Mouse (Mus musculus): Measurements from ENCODE around the gene Zfp148.

Gene Zfp148

DNA sequence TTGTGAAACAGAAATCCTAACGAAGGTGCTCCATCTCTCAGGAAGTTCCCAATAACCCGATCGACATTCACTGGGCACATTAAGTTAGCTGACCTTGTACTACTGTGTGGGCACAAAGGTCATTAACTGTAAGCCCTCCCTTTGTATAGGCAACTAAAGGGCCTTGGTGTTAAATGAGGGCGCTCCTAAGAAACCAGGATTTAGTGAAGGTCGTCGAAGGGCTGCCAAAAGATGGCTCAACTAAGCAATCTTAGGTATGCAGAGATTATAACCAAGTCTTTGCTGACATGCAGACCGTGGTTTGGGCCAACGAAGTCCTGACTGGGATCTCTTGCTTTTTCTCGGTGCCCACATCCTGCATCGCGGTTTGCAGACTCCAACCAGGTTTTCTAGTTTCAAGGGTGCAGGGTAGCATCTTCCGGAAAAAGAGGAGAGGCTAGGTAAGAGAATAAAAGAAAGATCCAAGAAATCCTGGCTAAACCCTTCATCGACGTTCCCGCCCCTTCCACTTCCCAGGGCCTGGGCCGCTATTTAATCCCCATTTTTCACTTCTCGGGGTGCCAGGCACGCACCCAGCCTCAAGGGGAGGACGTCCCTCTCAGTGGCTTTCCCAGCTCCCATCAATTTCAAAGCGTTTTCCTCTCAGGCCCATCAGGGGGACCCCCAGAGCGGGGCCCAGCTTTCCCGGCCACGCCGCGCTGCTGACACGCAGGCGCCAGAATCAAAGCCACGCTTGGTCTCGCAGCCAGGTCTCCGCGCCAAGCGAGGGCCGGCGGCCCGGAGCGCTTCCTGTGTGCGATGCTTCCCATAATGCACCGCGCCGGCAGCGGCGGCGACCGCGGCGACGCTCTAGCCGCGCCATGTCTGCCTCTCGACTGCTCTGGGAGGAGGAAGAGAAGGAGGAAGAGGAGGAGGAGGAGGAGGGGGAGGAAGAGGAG lies at the start of gene Zfp148:
Gene Zfp148, plus strand, starts transcription at position 893 of the 938 bp plus-strand sequence.
- peak; percentile 95 for DNase-seq

- DNase-seq, result no peak
Measured at GRCm38 (mm10) chr16:33333015-33333414, 47.6 kb upstream of the Zfp148 start.

- DNase-seq, result peak; percentile 65
Measured at GRCm38 (mm10) chr16:33337177-33337576, 43.5 kb upstream of the Zfp148 start.

DNA sequence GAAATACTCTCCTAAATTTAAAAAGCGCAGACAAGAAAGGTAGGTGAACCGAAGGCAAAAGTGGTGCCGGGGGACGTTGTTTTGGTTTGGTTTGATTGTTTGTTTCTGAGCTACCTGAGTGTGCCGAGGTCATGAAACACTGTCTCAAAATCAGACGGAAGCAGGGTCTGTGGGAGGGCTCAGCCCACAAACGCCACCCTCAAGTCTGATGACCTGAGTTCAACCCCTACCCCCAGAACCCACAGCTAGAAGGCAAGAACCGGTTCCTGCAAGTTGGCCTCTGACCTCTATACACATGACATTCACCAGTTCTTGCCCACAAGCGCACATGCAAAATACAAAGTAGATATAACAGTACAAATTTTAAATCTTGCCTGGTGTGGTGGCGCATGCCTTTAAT lies 43.0 kb upstream of the Zfp148 start:
- no peak for DNase-seq

DNA sequence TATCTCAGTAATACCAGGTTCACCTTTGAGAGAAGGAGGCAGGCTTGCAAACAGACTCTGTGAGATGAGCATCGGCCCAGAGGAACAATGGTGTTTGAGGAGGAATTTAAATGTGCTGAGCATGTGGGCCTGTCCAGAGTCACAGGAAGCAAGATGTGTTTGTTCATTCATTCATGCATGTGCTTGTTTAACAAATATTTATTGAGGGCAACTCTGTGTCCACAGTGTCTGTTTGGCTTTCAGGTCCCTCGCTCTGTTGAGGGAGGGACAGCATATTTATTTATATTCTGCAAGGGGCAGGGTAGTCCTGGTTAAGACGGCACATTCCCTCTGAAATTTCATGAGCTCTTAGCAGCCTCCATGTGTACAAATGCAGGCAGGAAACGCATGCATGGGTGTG lies 42.1 kb upstream of the Zfp148 start:
- DNase-seq, result no peak

DNA sequence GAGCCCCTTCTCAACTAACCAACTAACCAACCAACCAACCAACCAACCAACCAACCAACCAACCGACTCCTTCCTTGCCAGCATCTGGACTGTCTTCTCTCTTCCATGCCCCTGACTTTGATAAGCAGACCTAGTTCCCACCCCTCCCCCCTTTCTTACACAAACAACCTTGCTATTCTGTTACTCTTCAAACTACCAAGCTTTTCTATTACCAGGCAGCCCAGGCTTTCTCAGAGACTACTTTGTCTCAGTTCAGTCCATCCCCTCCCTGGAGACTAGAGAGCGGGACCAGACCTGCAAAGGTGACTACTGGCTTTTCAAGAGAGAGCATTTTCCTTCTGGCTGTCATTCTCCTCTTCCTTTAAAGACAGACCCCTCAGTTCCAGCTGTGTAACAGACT lies 41.2 kb upstream of the Zfp148 start:
- DNase-seq, result no peak

- DNase-seq, result no peak
Measured at GRCm38 (mm10) chr16:33342356-33342755, 38.3 kb upstream of the Zfp148 start.

- DNase-seq, result no peak
Measured at GRCm38 (mm10) chr16:33343106-33343505, 37.5 kb upstream of the Zfp148 start.

DNA sequence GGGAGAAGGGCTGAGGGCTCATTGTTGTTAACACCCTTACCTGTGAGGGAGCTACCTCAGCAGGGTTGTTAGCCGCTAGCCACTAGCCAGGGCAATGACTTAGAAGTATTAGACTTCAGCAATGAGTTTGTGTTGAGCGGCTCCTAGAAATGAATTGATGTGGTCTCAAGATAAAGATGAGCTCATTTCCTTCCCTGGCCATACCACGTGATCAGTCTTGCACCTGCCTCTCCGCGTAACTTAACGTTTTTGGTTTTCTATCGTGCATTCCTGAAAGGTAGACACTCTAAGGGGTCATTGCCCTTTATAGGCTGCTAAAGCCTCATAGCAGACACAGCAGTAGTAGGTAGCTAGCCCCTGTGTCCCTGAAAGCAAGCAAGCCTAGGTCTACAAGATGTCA lies 37.0 kb upstream of the Zfp148 start:
- no peak for DNase-seq

GRCm38 (mm10) chr16:33344379-33344778 lies 36.3 kb upstream of the Zfp148 start:
- DNase-seq, result peak; percentile 15

DNA sequence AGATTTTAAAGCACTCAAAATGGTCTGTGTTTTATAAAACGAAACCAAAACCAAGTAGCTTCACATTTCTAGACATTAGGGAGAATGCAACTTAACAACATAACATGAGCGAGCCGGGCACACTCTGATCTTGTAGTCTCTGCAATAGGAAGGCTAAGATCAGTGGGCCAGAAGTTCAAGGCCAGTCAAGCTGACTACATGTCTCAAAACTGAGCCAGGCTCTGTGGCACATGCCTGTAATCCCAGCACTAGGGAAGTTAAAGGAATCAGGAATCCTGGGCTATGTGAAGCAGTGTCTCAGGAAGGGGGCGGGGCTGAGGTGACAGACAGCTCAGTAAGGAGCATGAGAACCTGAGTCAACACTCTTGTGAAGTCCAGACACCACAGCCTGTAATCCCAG lies 35.8 kb upstream of the Zfp148 start:
- DNase-seq, result no peak

DNA sequence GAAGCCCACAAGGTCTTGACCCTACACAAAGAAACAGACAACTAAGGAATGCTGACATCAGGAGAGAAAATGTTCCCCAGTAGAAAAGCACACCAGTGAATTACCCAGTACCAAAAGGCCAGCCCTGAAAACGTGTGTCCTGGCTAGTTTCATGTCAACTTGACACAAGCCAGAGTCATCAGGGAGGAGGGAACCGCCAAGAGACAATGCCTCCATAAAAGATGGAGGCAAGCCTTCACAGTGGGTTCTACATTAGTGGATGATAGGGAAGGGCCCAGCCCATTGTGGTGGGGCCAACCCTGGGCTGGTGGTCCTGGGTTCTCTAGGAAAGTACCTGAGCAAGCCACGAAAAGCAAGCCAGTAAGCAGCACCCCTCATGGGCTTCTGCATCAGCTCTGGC lies 34.3 kb upstream of the Zfp148 start:
- DNase-seq, result no peak

GRCm38 (mm10) chr16:33347134-33347533 lies 33.5 kb upstream of the Zfp148 start:
- no peak for DNase-seq

DNA sequence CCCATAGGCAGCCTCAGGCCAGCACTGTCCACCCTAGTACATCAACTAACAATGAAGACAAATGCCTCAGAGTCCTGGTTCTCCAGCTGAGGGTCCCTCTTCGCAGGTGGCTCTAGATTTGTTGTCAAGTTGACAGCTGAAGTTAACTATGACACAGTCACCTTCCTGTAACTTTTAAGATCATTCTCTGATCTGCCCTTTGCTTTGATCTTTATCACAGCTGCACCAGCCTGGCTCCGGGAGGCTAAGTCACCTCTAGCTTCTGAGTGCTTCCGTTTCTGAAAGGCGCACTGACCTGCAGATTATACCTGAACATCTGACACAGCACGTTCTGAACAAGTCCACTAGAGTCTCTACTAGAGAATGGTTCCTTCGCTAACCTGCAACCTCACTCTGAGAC lies 22.8 kb upstream of the Zfp148 start:
- no peak for DNase-seq

GRCm38 (mm10) chr16:33365772-33366171 lies 14.9 kb upstream of the Zfp148 start:
- no peak for DNase-seq

- DNase-seq, result no peak
Measured at GRCm38 (mm10) chr16:33368632-33369031, 12.0 kb upstream of the Zfp148 start.

- DNase-seq, result no peak
Measured at GRCm38 (mm10) chr16:33370836-33371235, 9.8 kb upstream of the Zfp148 start.

DNA sequence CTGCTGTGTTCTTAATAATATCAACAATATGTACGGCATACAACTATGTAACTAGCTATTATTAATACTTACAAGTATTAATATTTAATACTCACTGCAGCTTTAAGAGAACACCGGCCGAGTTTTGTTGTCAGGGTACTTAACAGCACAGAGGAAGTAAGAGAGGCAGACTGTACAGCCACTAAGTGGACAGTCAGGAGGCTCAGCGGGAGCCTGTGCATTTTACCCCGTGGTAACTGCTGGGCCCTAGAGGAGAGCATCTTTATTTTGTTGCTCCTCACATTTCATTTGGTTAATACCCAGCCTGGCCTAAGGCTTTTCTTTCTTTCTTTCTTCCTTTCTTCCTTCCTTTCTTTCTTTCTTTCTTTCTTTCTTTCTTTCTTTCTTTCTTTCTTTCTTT lies 8.0 kb upstream of the Zfp148 start:
- DNase-seq, result no peak

GRCm38 (mm10) chr16:33373326-33373725 lies 7.3 kb upstream of the Zfp148 start:
- no peak for DNase-seq

DNA sequence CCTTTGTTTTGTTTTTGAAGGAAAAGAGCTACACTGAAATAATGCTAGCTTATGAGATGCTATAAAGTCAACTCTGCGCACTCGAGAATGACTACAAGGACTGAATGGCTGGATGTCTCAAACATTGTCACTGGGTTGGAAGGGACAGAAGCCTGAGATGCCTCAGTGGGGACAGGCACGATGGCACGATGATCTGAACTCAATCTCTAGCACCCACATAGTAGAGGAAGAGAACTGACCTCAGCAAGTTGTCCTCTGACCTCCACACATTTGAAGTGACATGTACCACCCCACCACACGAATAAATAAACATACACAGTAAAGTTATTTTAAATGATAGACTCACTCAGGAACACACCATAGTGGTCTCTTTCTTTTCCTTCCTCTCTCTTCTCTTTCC lies 4.4 kb upstream of the Zfp148 start:
- DNase-seq, result no peak

GRCm38 (mm10) chr16:33379219-33379943 lies 1.3 kb upstream of the Zfp148 start:
- DNase-seq, result no peak

GRCm38 (mm10) chr16:33380882-33381613 lies 412 bp downstream of the Zfp148 start:
- DNase-seq, result peak; percentile 55

DNA sequence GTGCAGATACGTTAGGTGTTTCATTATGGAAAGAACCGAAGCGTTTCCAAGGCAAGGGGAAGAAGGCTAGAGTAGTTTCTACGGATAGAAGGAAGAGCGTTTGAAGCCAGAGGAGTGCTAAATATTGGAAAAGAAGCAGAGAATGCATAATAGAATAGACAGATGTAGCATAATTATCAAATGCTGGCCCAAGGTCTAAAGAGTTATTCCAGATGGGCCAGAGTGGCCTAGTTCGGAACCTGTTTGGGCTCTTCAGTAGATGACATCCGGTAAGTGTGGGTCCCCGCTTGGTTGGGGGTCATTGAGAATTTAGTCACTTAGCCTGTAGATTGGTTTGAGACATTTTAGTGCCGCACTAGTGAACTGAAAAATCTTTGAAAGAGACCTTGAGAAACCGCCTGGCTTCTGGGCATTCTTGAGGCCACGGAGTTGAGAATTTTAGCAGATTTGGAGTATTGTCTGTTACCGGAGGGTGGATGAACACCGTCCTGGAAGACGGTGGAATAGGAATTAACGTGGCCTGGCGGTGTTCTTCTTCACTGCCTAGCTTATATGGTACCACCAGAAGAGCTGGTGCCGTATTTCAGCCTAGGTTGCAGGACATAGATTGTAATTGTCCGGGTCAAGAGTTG lies 1.1 kb downstream of the Zfp148 start:
- DNase-seq, result no peak
